Mouse (Mus musculus) liver, adult 2 months (tissue): Measurements from ENCODE around the gene BC004004.

Experiments
- CTCF ChIP-seq: fragments of 200-500 bp; IDR thresholded peaks from 2 replicates; pipeline ENCODE4 v1.5.1; 2011; ENCODE audit warnings: low read depth, low read length, control low read depth
- POLR2A ChIP-seq: fragments of 200-500 bp; IDR thresholded peaks from 2 replicates; pipeline ENCODE4 v1.6.1; 2011; ENCODE audit warnings: low read length, control low read depth; ENCODE audit not compliant: insufficient read depth; ENCODE audit errors: extremely low read depth

- TF ChIP-seq CTCF (no peak), POLR2A (no peak)
Observed at GRCm38 (mm10) chr17:29293807-29294605, 25.4 kb downstream of the BC004004 start.
